Mouse (Mus musculus) lung, adult 18-20 months (tissue): ENCODE data around the gene Mymx.
A peak's percentile ranks its signal among the peaks of the same experiment; 100 is the strongest.
"Not testable (repeated sequence)": the region's sequence is repeated elsewhere in the genome, so short reads cannot be mapped to it uniquely, and the experiment has no call there.

Source experiments
- DNase-seq, 2 experiments: peaks; one replicate each; pipeline ENCODE4 v3.0.0; 2022; ENCODE audit warnings: mixed read lengths in 2 of 2

The Mymx gene

DNA sequence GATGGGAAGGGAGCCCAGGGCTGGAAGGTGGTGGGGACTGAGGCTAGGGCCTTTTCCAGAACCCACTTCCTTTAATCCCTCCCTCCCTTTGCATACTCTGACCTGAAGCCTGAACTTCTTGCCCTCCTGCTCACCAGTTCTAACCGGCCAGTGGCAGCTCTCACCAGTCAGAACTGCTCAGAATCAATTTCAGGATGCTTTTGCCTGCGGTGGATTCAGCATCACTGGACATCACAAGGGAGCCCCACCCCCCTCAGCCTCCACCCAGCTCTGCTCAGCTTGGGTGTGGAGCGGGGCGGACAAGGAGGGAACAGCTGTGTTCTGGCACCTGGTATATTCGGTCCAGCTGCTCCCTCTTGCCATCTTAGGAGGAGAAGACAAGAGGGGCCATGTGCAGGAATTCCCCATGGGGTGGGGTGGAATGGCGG, at the start of gene Mymx:
Gene Mymx (minus strand): TSS at position 226 of the 428 bp plus-strand sequence.
- DNase-seq: no peak

DNA sequence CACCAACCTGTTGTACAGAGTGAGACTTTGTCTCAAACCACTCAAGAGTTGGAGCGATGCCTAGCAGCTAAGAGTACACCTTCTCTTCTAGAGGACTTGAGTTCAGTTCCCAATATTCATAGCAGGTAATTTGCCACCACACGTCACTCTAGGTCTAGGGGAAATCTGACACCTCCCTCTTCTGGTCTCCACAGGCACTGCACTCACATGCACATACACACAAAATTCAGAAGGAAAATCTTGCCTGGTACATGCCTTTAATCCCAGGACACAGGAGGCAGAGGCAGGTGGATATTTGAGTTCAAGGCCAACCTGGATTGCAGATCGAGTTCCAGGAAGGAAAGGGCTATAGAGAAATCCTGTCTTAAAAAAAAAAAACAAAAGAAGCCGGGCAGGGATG, 42.3 kb upstream of the Mymx start:
- DNase-seq: no peak

DNA sequence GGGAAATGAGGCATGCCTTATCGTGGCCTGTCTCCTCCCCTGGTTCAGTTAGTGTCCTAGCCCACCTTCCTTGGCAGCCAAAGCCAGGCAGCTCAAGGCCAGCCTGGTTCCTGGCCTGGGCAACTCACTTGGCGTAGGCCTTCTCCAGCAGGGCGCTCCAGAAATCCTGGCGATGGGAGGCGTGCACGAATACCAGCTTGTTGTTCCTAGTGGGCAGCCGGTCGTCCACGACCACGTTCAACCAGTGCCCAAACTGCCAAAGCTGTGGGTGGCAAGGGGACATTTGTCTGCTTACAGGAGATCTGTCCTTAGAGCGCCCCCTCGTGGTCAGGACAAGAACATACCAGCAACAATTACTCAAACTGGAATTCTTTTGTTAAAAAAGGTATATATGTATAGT, 40.8 kb upstream of the Mymx start:
- DNase-seq: peak; percentile 43 to 53

DNA sequence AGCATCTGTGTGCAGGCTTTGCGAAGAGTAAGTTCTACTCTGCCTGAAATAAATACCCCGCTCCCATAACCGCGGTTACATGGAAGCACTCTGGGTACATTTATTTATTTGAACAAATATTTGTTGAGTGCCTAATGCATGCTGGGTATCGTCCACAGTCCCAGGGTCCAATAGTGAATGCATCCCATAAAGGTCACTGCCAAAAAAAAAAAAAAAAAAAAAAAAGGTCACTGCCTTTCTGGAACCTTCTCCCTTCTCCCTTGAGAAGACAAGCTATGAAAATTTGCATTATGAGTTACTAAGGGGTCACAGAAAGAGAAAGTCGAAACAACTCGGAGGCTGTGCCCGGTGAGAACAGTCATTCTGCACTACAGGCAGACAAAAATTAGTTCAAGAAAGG, 40.1 kb upstream of the Mymx start:
- no peak for DNase-seq

DNA sequence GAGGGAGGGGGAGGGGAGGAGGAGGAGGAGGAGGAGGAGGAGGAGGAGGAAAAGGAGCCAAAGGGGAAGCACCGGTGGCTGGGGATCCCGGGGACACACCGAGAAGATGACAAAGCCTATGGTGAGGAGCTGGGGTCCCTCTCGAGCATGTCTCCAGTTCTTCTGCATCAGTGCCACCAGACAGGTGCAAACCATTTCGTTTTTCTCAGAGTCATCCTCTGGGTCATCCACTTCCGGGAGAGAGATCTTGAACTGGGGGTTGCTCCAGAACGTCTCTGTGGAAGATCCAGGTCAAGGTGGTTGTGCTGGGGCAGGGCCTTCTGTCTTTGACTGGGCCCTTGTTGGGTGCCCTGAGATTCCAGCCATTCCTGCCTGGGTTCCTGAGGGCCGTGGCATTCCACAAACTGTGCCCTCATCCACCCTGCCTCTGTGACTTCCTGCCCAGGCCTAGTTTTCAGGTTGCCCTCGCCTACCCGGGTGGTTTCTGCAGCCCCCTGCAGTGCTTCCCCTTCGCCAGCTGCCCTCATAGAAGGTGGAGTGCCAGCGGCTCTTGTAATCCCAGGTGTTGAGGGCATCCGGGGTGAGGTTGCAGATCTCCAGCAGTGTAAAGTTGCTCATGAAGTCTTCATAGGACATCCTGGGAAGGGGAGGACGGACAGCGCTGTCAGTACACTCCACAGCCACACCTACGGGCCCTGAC, 36.8 kb upstream of the Mymx start:
- DNase-seq: no peak

DNA sequence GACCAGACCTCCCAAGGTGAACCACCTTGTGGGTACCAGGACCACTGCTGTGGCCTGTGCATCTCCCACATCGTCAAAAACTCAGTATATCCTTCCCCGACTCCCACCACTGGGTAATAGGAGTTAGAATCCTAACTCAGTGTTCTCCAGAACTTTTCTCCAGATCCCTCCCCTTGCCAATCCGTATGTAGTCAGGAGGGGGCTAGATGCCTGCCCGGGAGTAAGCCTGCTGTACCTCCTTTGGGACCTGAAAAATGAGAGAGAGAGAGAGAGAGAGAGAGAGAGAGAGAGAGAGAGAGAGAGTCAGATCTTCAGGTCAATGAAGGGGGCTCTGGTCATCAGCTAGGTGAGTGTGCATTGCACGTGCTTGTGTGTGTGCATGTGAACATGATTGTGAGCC, 32.1 kb upstream of the Mymx start:
- no peak for DNase-seq

DNA sequence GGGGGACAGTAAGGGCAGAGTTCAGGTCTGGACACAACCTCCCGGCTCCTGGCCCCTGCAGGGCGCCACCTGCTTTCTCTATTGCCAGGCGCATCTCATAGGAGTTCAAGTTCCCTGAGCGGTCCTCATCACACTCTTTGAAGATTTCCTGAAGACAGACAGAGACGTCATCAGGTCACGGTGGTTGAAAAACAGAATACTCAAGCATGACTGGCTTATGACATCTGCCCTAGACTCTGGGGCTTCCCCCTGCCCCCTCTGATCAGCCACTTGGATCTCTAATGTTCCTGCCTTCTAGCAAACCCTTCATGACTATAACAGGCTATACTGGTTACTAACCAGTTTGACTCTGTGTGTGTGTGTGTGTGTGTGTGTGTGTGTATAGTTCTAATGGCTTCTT, 30.0 kb upstream of the Mymx start:
- DNase-seq: no peak

DNA sequence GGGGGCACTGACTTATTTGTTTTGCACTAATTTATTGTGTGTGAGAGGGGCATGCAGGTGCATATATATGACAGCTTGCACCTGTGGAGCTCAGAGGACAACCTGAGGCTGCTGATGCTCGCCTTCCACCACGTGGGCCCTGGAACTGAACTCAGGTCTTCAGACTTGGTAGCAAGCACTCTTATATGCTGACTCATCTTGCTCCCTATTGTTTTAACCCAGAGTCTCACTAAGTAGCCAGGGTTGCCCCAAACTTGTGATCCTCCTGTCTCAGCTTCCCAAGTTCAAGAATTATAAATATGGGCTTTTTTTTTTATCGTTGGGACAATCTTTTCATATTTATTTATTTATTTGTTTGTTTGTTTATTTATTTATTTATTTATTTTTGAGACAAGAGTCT, 29.1 kb upstream of the Mymx start:
- DNase-seq: no peak

DNA sequence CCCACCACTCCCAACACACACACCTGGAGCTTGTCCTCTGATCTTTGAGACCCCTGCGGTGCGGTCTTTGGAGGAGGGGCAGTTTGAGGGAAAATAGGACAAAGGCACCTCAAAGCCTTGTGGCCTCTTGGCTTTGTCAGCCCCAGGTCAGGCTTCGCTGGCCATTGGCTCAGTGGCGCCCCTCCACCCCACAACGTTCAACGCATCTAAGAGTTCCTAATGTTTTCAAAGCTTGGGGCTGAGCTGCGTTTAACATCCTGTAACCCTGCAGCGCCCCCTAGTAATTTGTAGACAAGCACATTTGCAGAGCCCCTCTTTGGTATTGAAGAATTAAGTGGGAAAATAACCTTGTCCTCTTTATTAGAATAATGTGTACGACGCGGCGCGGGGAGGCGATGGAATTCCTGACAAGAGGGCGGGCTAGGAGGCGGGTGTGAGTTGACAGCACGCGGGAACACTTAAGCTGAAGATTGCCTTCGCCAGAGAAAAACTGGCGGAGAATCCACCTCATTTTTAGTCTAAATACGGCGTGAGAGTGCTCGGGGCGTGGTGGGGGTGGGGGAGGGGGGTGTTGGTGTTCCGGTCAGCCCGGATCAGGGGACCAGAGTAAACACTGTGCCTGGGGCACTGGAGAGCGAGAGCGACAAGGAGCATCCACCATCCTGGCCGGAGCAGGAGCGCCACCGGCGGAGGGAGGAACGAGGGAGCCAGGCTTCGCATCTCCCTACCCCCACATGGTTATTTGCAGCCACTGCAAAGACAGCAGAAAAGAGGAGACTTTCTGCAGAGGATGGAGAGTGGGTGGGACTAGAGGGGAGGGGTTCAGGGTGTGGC, 28.2 kb upstream of the Mymx start:
- DNase-seq: peak; percentile 42 to 60

DNA sequence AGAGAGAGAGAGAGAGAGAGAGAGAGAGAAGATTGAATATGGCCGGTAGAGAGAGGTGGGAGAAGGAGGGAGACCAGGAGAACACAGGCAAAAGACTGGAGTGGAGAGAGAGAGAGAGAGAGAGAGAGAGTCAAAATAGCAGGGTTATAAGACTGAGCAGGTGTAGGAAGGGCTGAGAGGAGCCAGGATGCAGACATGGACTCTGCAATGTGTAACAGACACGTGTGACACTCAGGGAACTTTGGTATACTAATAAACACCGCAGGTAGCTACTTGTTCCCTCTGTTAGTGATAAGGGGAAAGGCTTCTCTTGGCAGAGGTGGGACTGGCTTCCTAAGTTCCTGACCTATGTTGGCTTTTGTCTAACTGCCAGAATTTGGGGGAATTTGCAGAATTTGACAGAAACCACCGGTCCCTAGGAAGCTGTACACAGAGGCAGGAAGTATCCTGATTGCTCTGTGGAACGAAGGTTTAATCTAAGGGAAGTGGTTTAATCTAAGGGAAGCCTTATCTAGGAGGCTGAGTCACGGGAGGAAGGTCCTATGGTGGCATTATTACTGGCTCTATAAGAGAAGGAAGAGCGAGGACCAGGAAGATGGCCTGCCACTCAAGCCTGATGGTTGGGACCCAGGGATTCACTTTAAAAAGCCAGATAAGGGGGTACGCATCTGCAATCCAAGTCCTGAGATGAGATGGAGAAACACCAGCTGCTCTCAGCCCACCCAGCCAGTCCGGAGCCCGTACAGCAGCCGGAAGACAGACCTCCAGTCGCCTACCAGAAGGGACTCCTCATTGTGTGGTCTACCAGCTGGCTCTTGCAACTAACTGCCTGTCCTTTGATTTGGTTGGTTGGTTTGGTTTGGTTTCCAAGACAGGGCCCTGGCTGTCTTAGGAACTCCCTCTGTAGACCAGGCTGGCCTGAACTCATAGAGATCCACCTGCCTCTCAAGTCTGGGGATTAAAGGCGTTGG, 27.3 kb upstream of the Mymx start:
- no peak for DNase-seq

DNA sequence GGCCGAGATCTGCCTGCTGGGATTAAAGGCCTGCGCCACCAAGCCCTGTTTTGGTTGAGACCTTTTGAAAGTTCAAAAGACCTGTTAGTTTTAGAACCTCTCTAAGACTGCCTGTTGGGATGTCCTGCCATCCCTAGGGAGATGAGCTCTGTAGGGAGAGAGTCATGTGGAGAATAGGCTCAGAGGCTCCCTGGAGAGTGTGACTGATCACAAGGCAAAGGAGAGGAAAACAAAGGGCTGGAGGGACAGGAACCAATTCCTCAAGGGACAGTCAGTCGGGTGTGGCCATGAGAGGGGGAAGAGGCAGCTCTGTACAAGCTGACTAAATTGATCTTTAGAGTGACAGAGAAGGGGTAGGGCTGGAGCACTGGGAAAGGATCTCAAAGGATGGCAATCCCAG, 26.3 kb upstream of the Mymx start:
- DNase-seq: no peak

DNA sequence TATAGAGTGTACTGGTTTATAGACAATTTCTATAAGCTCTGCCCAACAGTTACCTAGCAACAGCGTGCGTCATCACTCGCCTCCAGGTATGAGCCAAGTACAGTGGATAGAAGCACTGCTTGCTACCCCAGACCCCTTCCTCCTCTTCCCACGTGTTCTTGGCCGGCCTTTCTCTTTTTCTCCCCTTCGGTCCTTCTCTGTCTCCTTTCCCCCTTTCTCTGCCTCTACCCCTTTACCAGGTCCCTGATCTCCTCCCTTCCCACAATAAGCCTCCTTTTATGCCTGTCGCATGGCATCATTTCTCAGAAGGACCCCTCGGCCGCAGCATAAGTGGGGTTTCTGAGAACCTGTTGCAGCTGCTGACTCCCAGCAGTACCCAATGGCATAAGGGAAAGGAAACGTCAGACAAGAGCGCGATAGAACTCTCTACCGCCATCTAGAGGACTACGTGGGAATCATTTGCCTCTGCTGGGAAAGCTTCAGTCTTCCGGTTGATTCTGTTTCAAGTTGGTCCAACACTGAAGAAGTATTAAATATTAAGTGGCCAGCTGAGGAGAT, 24.8 kb upstream of the Mymx start:
- peak; percentile 63 to 73 for DNase-seq

DNA sequence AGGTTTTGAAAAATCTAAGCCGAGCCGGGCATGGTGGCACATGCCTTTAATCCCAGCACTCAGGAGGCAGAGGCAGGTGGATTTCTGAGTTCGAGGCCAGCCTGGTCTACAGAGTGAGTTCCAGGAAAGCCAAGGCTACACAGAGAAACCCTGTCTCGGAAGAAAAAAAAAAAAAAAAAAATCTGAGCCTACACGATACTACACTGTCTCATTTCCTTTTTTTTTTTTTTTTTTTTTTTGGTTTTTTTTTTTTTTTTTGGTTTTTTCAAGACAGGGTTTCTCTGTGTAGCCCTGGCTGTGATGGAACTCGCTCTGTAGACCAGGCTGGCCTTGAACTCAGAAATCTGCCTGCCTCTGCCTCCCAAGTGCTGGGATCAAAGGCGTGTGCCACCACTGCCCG, 21.5 kb upstream of the Mymx start:
- DNase-seq: not testable (repeated sequence)

DNA sequence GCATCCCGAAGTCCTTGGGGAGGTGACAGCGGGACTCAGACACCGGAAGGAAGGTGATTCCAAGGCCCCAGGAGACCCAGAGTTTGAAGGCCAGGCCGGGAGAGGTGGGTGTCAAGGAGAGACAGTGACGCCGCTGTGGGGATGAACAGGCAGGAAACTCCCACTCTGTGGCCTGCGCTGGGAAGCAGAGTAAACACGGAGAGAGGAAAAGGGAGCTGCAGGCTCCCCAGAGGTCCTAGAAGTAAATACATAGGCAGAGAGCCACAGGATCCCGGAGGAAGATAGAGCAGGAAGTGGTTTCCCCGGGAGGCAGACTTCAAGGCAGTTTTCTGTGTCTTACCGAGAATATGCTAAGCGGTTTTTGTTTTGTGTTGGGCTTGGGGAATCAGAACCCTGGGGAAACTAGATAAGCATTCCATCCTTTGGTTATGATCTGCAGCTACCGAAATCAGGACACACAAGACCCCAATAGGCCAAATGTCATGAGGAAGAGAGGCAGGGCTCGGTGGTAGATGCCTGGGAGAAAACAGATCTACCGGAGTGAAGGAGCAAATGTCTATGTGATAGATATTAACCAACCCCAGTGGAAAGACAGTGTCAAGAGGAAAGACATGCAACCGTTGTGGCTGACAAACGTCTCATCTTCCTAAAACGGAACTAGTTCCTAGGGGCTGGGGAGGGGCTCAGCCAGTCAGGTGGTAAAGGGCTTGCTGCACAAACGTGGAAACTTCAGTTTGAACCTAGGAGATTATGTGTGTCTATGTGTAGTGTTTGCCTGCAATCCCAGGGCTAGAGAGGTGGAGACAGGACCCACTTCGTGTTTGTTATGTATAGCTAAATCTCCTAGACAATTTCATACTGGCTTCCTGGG, 17.7 kb upstream of the Mymx start:
- peak; percentile 34 to 49 for DNase-seq

DNA sequence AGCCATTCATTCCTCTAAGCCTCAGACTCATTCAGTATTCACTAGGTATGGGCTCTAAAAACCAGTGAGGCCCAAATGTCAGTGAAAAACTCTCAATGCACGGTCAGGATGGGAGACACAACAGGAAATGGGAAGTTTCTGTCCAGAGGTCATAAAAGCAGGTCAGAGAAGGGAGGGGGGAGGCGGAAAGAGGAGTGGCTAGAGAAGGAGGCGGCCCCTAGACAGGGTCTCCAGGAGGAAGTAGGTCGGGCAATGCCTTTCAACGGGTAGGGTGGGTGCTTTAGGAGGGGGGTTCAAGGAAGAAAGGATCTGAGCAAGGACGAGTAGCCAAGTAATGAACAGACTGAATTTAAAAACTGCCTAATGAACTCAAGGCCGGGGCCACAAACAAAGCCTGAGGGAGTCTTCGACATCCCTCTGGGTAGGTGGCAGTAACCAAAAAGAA, 17.1 kb upstream of the Mymx start:
- peak; percentile 67 to 74 for DNase-seq

DNA sequence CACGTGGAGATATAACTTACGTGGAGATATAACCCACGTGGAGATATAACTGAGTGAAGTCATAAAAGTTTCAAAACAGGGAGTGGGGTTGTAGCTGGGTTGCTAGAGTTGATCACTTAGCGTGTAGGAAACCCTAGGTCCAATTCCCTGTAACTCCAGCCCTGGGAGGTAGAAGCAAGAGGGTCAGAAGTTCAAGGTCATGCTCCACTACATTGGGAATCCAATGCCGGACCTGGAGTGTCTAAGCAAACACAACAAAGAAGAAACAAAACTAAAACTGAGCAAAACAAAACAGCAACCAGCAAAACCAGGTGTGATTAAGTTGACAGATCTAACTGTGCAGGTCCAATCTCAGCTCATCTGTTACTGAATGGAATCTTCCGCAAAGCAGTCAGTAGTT, 15.8 kb upstream of the Mymx start:
- no peak for DNase-seq

DNA sequence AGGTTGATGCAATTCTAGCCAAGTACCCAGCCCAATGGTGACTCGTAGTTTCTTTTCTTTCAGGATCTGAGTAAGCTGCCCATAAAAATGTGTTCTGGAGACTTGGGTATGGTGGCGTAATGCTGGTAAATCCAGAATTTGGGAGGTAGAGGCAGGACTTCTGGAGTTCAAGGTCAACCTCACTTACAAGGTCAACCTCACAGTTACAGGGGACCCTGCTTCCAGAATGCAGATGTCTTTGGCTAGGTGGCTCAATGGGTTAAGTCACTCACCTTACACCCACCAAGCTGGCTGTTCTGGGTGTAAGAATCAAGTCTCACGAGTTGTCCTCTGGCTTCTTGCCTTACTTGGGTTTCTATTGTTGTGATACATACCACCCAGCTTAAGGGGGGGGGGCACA, 14.8 kb upstream of the Mymx start:
- DNase-seq: no peak

DNA sequence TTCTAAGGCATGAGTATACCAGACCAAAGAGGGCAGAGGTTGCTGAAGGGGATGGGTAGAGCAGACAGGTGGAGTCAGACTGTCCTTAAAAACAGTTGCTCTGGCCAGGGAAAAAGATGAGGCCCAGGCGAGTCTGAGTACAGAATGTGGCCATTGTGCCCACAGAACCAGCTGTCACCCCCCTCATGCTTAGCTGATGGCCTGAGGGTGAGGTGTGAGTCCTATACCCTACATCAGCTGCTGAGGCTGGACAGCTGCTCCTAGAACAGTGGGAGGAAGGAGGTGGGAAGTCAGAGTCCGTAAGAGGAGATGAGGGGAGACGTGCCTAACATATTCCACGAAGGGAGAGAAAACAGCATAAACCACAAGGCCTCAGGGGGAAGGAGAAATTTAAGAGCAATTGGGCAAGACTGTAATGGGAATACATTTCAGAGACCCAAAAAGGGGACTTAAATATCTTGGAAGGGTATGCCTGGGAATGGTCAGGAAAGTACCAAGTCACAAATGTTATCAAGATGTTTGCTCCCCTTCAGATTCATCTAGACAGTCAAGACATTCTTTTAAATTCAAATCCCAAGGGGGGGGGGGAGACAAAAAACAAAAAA, 14.2 kb upstream of the Mymx start:
- DNase-seq: no peak

DNA sequence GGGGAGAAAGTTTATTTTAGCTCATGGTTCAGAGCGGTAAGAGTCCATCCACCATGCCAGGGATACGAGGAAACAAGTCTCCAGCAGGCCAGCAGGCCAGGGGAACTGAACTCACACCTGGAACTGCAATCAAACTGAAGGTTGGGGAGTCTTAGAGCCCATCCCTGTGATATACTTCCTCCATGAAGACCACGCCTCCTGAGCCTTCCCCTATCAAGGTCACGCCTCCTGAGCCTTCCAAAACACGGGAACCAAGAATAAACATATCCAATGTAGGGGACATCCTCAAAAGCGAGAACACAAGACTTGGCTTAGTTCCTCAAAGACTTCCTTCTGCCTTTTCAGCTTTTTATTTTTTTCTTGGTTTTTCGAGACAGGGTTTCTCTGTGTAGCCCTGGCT, 11.0 kb upstream of the Mymx start:
- DNase-seq: no peak

DNA sequence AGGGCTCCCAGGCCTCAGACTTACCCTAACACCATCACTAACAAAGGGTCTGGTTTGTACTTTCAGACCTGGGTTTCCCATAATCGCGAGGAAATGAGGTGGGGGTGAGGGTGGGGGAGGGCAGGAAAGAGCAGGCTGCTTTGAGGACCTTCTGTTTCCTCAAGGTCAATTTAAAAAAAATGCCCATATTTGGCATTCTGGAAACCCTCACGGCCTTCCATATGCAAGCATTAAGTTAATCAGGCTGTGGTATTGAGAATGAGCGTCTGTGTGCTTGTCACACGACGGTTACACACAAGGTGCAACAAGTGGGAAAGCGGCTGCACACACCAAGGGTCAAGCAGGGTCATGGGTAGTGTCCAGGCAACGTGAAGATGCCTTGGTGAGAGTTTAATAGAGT, 10.1 kb upstream of the Mymx start:
- no peak for DNase-seq

DNA sequence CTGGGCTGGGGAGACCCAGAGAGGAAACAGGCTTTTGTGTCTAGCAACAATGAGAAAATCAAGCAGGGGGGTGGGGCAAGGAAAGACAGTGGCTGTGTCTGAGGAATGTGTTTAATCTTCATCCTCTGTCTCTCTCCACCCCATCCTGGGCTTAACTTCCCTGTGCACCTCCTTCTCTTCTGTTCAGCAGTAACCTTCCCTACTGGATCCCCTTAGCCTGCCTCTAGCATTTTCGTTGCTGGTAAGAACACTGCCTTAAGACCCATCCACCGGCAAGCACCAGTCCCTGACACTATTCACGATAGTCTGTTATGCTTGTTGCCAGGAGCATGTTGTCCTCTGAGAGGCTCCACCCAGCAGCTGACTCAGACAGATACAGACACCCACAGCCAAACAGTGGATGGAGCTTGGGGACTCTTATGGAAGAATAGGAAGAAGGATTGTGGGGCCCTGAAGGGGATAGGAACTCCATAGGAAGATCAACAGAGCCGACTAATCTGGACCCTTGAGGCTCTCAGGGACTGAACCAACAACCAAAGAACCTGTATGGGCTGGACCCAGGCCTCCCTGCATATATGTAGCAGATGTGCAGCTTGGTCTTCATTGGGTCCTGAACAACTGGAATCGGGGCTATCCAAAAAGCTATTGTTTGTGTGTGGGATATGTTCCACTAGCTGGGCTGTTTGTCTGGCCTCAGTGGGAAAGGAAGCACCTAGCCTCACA, 8.4 kb upstream of the Mymx start:
- peak in 1 of 2 experiments; percentile 50 for DNase-seq
